Mouse (Mus musculus): ENCODE results near the gene Klk1b24. TPM values are rescaled to one million over a fixed set of nuclear protein-coding genes. Genes with fewer than 3 reads are reported as not detected.
"Not testable (repeated sequence)": the region's sequence is repeated elsewhere in the genome, so short reads cannot be mapped to it uniquely, and the experiment has no call there.

Gene Klk1b24
- polyA plus RNA-seq (2016; fragmentation: Nextera tagmentation; extraction: Ambion mirVana) = not detected in 2 replicates

- not testable (repeated sequence) for H3K27ac ChIP-seq; H3K4me3 ChIP-seq; H3K4me1 ChIP-seq (replicated peaks); H3K9me3 ChIP-seq; DNase-seq (ENCODE audit: low spot score); H3K36me3 ChIP-seq; H3K27me3 ChIP-seq (ENCODE audit: insufficient read depth, poor library complexity, severe bottlenecking)
Observed at GRCm38 (mm10) chr7:44187936-44188335, at the start of gene Klk1b24. TSS of gene Klk1b24 (plus strand) at chr7:44188236.

- no peak overlapping the region for H3K27ac ChIP-seq
- no peak for DNase-seq (ENCODE audit: low spot score)
- no peak overlapping the region for H3K4me3 ChIP-seq
- H3K9me3 ChIP-seq = no peaks in the 10 kb centered on the region
- no peaks in the 10 kb centered on the region for H3K27me3 ChIP-seq (ENCODE audit: insufficient read depth, poor library complexity, severe bottlenecking)
- H3K4me1 ChIP-seq (replicated peaks) = no peaks in the 10 kb centered on the region
- H3K36me3 ChIP-seq = no peaks in the 10 kb centered on the region
- WGBS = 70% methylated on average over 9 of the region's 9 CpGs
Observed at GRCm38 (mm10) chr7:44179299-44180045, 8.6 kb upstream of the Klk1b24 start.

- not testable (repeated sequence) for H3K27me3 ChIP-seq (ENCODE audit: insufficient read depth, poor library complexity, severe bottlenecking); H3K4me3 ChIP-seq; H3K36me3 ChIP-seq; H3K4me1 ChIP-seq (replicated peaks); H3K27ac ChIP-seq; DNase-seq (ENCODE audit: low spot score); H3K9me3 ChIP-seq
- WGBS = 78% methylated on average over 8 of the region's 8 CpGs
Observed at GRCm38 (mm10) chr7:44186516-44186915, 1.5 kb upstream of the Klk1b24 start.

GRCm38 (mm10) chr7:44193466-44193865 is 5.4 kb downstream of the Klk1b24 start:
- DNase-seq (ENCODE audit: low spot score); H3K4me3 ChIP-seq; H3K4me1 ChIP-seq (replicated peaks); H3K27me3 ChIP-seq (ENCODE audit: insufficient read depth, poor library complexity, severe bottlenecking); H3K27ac ChIP-seq; H3K36me3 ChIP-seq; H3K9me3 ChIP-seq: not testable (repeated sequence)
- WGBS = 85% methylated on average over 1 of the region's 1 CpGs

GRCm38 (mm10) chr7:44197891-44198290 is 9.9 kb downstream of the Klk1b24 start, which contains the start of gene Klk1b3:
TSS of gene Klk1b3 (plus strand) at chr7:44198191.
- Histone ChIP-seq H3K27ac (no peak within 1 kb of the TSS), H3K27me3 (ENCODE audit: insufficient read depth, poor library complexity, severe bottlenecking) (no peaks in the 10 kb centered on the region), H3K36me3 (no peaks in the 10 kb centered on the region), H3K4me1 (replicated peaks) (no peaks in the 10 kb centered on the region), H3K9me3 (no peaks in the 10 kb centered on the region), H3K4me3 (no peak within 1 kb of the TSS)
- DNase-seq (ENCODE audit: low spot score) = no peak
- 66% methylated on average over 3 of the region's 3 CpGs for WGBS

GRCm38 (mm10) chr7:44207135-44207534 is 19.1 kb downstream of the Klk1b24 start, which contains the start of gene Klk1b4:
TSS of gene Klk1b4 (plus strand) at chr7:44207435.
- 62% methylated on average over 3 of the region's 3 CpGs for WGBS
- H3K4me3 ChIP-seq; H3K36me3 ChIP-seq; H3K27ac ChIP-seq; H3K9me3 ChIP-seq; DNase-seq (ENCODE audit: low spot score); H3K4me1 ChIP-seq (replicated peaks); H3K27me3 ChIP-seq (ENCODE audit: insufficient read depth, poor library complexity, severe bottlenecking): not testable (repeated sequence)

GRCm38 (mm10) chr7:44208307-44208706 is 20.3 kb downstream of the Klk1b24 start:
- no peak for DNase-seq (ENCODE audit: low spot score)
- H3K4me3 ChIP-seq = no peak overlapping the region
- no peaks in the 10 kb centered on the region for H3K27me3 ChIP-seq (ENCODE audit: insufficient read depth, poor library complexity, severe bottlenecking)
- no peaks in the 10 kb centered on the region for H3K9me3 ChIP-seq
- H3K4me1 ChIP-seq (replicated peaks) = no peaks in the 10 kb centered on the region
- H3K36me3 ChIP-seq = no peaks in the 10 kb centered on the region
- H3K27ac ChIP-seq = no peak overlapping the region
- 82% methylated on average over 3 of the region's 3 CpGs for WGBS

- no peak within 1 kb of the TSS for H3K4me3 ChIP-seq
- no peaks in the 10 kb centered on the region for H3K36me3 ChIP-seq
- no peaks in the 10 kb centered on the region for H3K9me3 ChIP-seq
- H3K27ac ChIP-seq = no peak within 1 kb of the TSS
- H3K4me1 ChIP-seq (replicated peaks) = no peaks in the 10 kb centered on the region
- no peaks in the 10 kb centered on the region for H3K27me3 ChIP-seq (ENCODE audit: insufficient read depth, poor library complexity, severe bottlenecking)
- no peak for DNase-seq (ENCODE audit: low spot score)
- 86% methylated on average over 1 of the region's 1 CpGs for WGBS
Observed at GRCm38 (mm10) chr7:44215645-44216044, 27.6 kb downstream of the Klk1b24 start, which contains the start of gene Klk1b5. TSS of gene Klk1b5 (plus strand) at chr7:44215945.

- H3K27ac ChIP-seq; H3K36me3 ChIP-seq; DNase-seq (ENCODE audit: low spot score); H3K4me3 ChIP-seq; H3K27me3 ChIP-seq (ENCODE audit: insufficient read depth, poor library complexity, severe bottlenecking); H3K9me3 ChIP-seq; H3K4me1 ChIP-seq (replicated peaks): not testable (repeated sequence)
- 74% methylated on average over 10 of the region's 10 CpGs for WGBS
Observed at GRCm38 (mm10) chr7:44221601-44222000, 33.6 kb downstream of the Klk1b24 start.

- not testable (repeated sequence) for H3K36me3 ChIP-seq; H3K4me1 ChIP-seq (replicated peaks); H3K9me3 ChIP-seq; H3K27ac ChIP-seq; H3K4me3 ChIP-seq; H3K27me3 ChIP-seq (ENCODE audit: insufficient read depth, poor library complexity, severe bottlenecking); DNase-seq (ENCODE audit: low spot score)
- 86% methylated on average over 6 of the region's 6 CpGs for WGBS
Observed at GRCm38 (mm10) chr7:44222335-44222734, 34.3 kb downstream of the Klk1b24 start.

- DNase-seq (ENCODE audit: low spot score) = no peak
- WGBS = 37% methylated on average over 1 of the region's 1 CpGs
- Histone ChIP-seq H3K36me3 (no peaks in the 10 kb centered on the region), H3K9me3 (no peaks in the 10 kb centered on the region), H3K4me3 (no peak within 1 kb of the TSS), H3K27ac (no peak within 1 kb of the TSS), H3K4me1 (replicated peaks) (no peaks in the 10 kb centered on the region), H3K27me3 (ENCODE audit: insufficient read depth, poor library complexity, severe bottlenecking) (no peaks in the 10 kb centered on the region)
Observed at GRCm38 (mm10) chr7:44225076-44225475, 37.0 kb downstream of the Klk1b24 start, which contains the start of gene Klk1. TSS of gene Klk1 (plus strand) at chr7:44225360.

- Histone ChIP-seq H3K4me3 (no peak within 1 kb of the TSS), H3K27ac (no peak within 1 kb of the TSS), H3K4me1 (replicated peaks) (no peaks in the 10 kb centered on the region), H3K36me3 (no peaks in the 10 kb centered on the region), H3K27me3 (ENCODE audit: insufficient read depth, poor library complexity, severe bottlenecking) (no peaks in the 10 kb centered on the region), H3K9me3 (0 out of 2 replicates have a peak, but pooled peaks cover 4% of the 10 kb centered on the region)
- DNase-seq (ENCODE audit: low spot score) = no peak
- 84% methylated on average over 3 of the region's 3 CpGs for WGBS
Observed at GRCm38 (mm10) chr7:44235909-44236308, 47.9 kb downstream of the Klk1b24 start, which contains the start of gene Gm36864. TSS of gene Gm36864 (plus strand) at chr7:44236177.

GRCm38 (mm10) chr7:44239913-44240312 is 51.9 kb downstream of the Klk1b24 start:
- WGBS = 57% methylated on average over 2 of the region's 2 CpGs
- Histone ChIP-seq H3K27me3 (ENCODE audit: insufficient read depth, poor library complexity, severe bottlenecking) (no peaks in the 10 kb centered on the region), H3K9me3 (0 out of 2 replicates have a peak, but pooled peaks cover 5% of the 10 kb centered on the region), H3K4me3 (no peak overlapping the region), H3K36me3 (no peaks in the 10 kb centered on the region), H3K27ac (no peak overlapping the region), H3K4me1 (replicated peaks) (no peaks in the 10 kb centered on the region)
- no peak for DNase-seq (ENCODE audit: low spot score)

Data from hindbrain, embryonic 10.5 days (tissue).